Mouse (Mus musculus) layer of hippocampus, adult 6 months (tissue): ENCODE data around the gene Bpifa3. TPM values are rescaled to one million over a fixed set of nuclear protein-coding genes. Genes with fewer than 3 reads are reported as not detected.

Source experiments
- long read RNA-seq, 2 experiments: library from polyadenylated mRNA; unstranded; transcript quantifications; one replicate each; pipeline ENCODE4 v2.0.0; 2019 to 2020
- polyA plus RNA-seq: library from polyadenylated mRNA; unstranded; fragments of <200 nt; fragmentation: Nextera tagmentation; gene quantifications from 2 replicates; pipeline ENCODE4 v1.2.3, GENCODE M21; 2021

The Bpifa3 gene
- not detected in 2 replicates for polyA plus RNA-seq
- long read RNA-seq, experiment 1: 0 reads
- long read RNA-seq, experiment 2: 0 reads

GRCm38 (mm10) chr2:154130120-154130519, at the start of gene Bpifa3:
Gene Bpifa3, plus strand, starts transcription at chr2:154130336.

GRCm38 (mm10) chr2:154142580-154142979, 12.4 kb downstream of the Bpifa3 start, which contains the start of gene Bpifa1:
Gene Bpifa1, plus strand, starts transcription at chr2:154142880.

DNA sequence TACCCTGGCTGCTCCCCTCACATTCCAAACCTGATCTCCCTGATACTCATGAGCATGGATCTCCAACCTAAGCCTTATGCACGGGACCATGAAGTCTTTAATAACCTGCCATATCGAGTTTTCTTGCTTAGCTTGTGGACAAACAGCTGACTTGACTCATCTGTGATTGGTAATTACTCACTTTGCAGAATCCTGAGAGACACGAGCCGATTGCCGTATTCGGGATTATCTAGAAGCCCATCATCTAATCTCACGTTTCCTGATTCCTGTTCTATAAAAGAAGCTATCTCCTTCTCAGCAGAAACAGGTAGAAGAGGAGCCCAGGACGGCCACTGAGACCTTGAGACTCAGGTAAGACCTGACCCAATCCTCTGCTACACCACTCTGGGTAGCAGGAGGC, 32.2 kb downstream of the Bpifa3 start, which contains the start of gene Bpifa5:
Gene Bpifa5 (plus strand): TSS at position 301 of the 400 bp plus-strand sequence.

Other genes starting within 250 kb of the Bpifa3 start
- 0.14 TPM in 1 of 2 replicates, not detected in the other for gene Bpifb6, start 229.9 kb upstream of the Bpifa3 start, polyA plus RNA-seq
- 0.10 TPM in 1 of 2 replicates, not detected in the other for gene Bpifb3, start 212.1 kb upstream of the Bpifa3 start, polyA plus RNA-seq
- gene Bpifb4, start 192.1 kb upstream of the Bpifa3 start, polyA plus RNA-seq: 0.06 TPM in 2 replicates
- gene Bpifa6, start 155.4 kb upstream of the Bpifa3 start, polyA plus RNA-seq: not detected in 2 replicates
- gene Bpifa2, start 122.1 kb upstream of the Bpifa3 start, polyA plus RNA-seq: not detected in 2 replicates
- 0.13 TPM in 1 of 2 replicates, not detected in the other for gene Bpifa1, start 12.5 kb downstream of the Bpifa3 start, polyA plus RNA-seq
- gene Bpifa5, start 32.3 kb downstream of the Bpifa3 start, polyA plus RNA-seq: 0.13 TPM in 1 of 2 replicates, not detected in the other
- 0.19 and 0.25 TPM in 2 replicates for gene Bpifb1, start 60.5 kb downstream of the Bpifa3 start, polyA plus RNA-seq
- gene Bpifb5, start 93.4 kb downstream of the Bpifa3 start, polyA plus RNA-seq: 0.09 TPM in 1 of 2 replicates, not detected in the other
- gene Bpifb9a, start 127.5 kb downstream of the Bpifa3 start, polyA plus RNA-seq: not detected in 2 replicates
- gene Bpifb9b, start 176.9 kb downstream of the Bpifa3 start, polyA plus RNA-seq: not detected in 2 replicates
- gene Cdk5rap1, start 242.7 kb downstream of the Bpifa3 start, polyA plus RNA-seq: 7.7 and 8.4 TPM in 2 replicates